Mouse (Mus musculus) lung, embryonic 14.5 days (tissue): ENCODE results near the gene Cish. TPM values are rescaled to one million over a fixed set of nuclear protein-coding genes. Genes with fewer than 3 reads are reported as not detected.
A peak's percentile ranks its signal among the peaks of the same experiment; 100 is the strongest.

ENCODE experiments used
- ATAC-seq: fragments of 200-750 bp; cut with Nextera tagmentation; 2 replicates; pipeline ENCODE4 v1.8.0; 2017; ENCODE audit warnings: mild to moderate bottlenecking, moderate TSS enrichment, moderate library complexity; ENCODE audit not compliant: insufficient read depth
- DNase-seq: peaks from one replicate; pipeline ENCODE4 v3.0.0-alpha.2; 2015
- H3K27ac ChIP-seq: fragments of 300-500 bp; sonication (generic); 2 replicates; pipeline ENCODE4 v1.5.1; 2014; ENCODE audit warnings: low read depth, mild to moderate bottlenecking, moderate library complexity
- H3K27me3 ChIP-seq: fragments of 300-500 bp; sonication (generic); 2 replicates; pipeline ENCODE4 v1.6.1; 2014; ENCODE audit warnings: low read length, control low read depth; ENCODE audit not compliant: insufficient read depth
- H3K36me3 ChIP-seq: fragments of 300-500 bp; sonication (generic); 2 replicates; pipeline ENCODE4 v1.6.1; 2014; ENCODE audit warnings: control low read depth; ENCODE audit not compliant: insufficient read depth
- H3K4me1 ChIP-seq: fragments of 300-500 bp; sonication (generic); 2 replicates; pipeline ENCODE4 v1.6.1; 2014; ENCODE audit warnings: antibody characterized with exemption, control low read depth; ENCODE audit not compliant: insufficient read depth
- H3K4me2 ChIP-seq: fragments of 300-500 bp; sonication (generic); 2 replicates; pipeline ENCODE4 v1.6.1; 2014; ENCODE audit warnings: mild to moderate bottlenecking
- H3K4me3 ChIP-seq: fragments of 300-500 bp; sonication (generic); 2 replicates; pipeline ENCODE4 v1.5.1; 2014; ENCODE audit warnings: low read depth, low read length
- H3K9ac ChIP-seq: fragments of 300-500 bp; sonication (generic); 2 replicates; pipeline ENCODE4 v1.6.1; 2014
- H3K9me3 ChIP-seq: fragments of 300-500 bp; sonication (generic); 2 replicates; pipeline ENCODE4 v1.6.1; 2016; ENCODE audit warnings: low read depth, low read length, control low read depth
- CTCF ChIP-seq: IDR thresholded peaks from 2 replicates; pipeline ENCODE4 v1.5.1; 2016; ENCODE audit warnings: antibody characterized with exemption, low read depth
- WGBS: fragments of 180-500 bp; shearing (Covaris S2); extraction: QIAGEN DNeasy Blood & Tissue Kit; methylation state at CpG from one replicate; pipeline ENCODE4 v1.1.7; 2014; 5-methylcytosine and 5-hydroxymethylcytosine counted together
- polyA plus RNA-seq: library from polyadenylated mRNA; unstranded; fragments of >200 nt; fragmentation: Nextera tagmentation; extraction: Ambion mirVana; gene quantifications from 2 replicates; pipeline ENCODE4 v1.2.1, GENCODE M21; 2014

Cish gene
- polyA plus RNA-seq, 1 experiment from 2014 or later, result 8.5 TPM

- H3K27ac ChIP-seq, result no peak overlapping the region
- peak; percentile 91 for DNase-seq
- H3K36me3 ChIP-seq, result no peaks in the 10 kb centered on the region
- no peaks in the 10 kb centered on the region for H3K27me3 ChIP-seq
- TF ChIP-seq CTCF, result peak; percentile 91
- H3K9ac ChIP-seq, result no peak overlapping the region
- H3K9me3 ChIP-seq, result no peaks in the 10 kb centered on the region
- no peak overlapping the region for H3K4me2 ChIP-seq
- WGBS, result 1% methylated on average over 6 of the region's 6 CpGs
- no peak overlapping the region for H3K4me3 ChIP-seq
- peaks cover 12% of the 10 kb centered on the region; the same call in 1 of the 2 replicates for H3K4me1 ChIP-seq
- no peak for ATAC-seq
Observed at GRCm38 (mm10) chr9:107294249-107294648, 1.6 kb upstream of the Cish start.

GRCm38 (mm10) chr9:107295616-107296015 lies 210 bp upstream of the Cish start:
- Histone ChIP-seq H3K4me1 (peaks cover 12% of the 10 kb centered on the region; the same call in 1 of the 2 replicates), H3K4me2 (peak overlapping the region; percentile 98), H3K4me3 (peak overlapping the region; percentile 62), H3K9me3 (no peaks in the 10 kb centered on the region), H3K27ac (peak overlapping the region; percentile 71; the same call in 1 of the 2 replicates), H3K27me3 (no peaks in the 10 kb centered on the region), H3K9ac (no peak overlapping the region), H3K36me3 (peaks cover 7% of the 10 kb centered on the region; the same call in 1 of the 2 replicates)
- no peak for ATAC-seq
- no peak for TF ChIP-seq CTCF
- 35% methylated on average over 4 of the region's 4 CpGs for WGBS
- no peak for DNase-seq

DNA sequence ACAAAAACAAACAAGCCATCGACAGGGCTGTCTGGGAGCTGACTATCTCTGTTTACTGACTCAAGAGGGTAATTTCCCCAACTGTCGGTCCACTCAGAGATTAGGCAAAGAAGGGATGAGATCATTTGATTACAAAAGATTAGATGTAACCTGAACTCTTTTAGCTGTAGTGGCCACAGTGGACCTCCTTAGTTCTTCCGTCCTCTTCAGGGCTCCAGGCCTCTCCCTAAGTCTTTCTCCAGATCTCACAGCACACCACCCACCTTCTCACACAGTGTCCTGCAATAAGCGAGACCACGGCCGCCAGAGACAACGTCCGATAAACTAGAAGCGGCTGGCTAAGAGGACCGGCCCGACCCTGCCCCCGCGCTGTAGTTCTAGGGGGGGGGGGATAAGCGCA lies 215 bp downstream of the Cish start:
- H3K36me3 ChIP-seq, result peaks cover 12% of the 10 kb centered on the region
- no peaks in the 10 kb centered on the region for H3K27me3 ChIP-seq
- ATAC-seq, result peak; percentile 50
- peak overlapping the region; percentile 71 for H3K27ac ChIP-seq
- H3K4me3 ChIP-seq, result peak overlapping the region; percentile 62
- no peaks in the 10 kb centered on the region for H3K9me3 ChIP-seq
- TF ChIP-seq CTCF, result no peak
- H3K9ac ChIP-seq, result peak overlapping the region; percentile 46; the same call in 1 of the 2 replicates
- H3K4me2 ChIP-seq, result peak overlapping the region; percentile 98
- DNase-seq, result no peak
- H3K4me1 ChIP-seq, result peaks cover 12% of the 10 kb centered on the region; the same call in 1 of the 2 replicates
- under 1% methylated on average over 13 of the region's 14 CpGs for WGBS

DNA sequence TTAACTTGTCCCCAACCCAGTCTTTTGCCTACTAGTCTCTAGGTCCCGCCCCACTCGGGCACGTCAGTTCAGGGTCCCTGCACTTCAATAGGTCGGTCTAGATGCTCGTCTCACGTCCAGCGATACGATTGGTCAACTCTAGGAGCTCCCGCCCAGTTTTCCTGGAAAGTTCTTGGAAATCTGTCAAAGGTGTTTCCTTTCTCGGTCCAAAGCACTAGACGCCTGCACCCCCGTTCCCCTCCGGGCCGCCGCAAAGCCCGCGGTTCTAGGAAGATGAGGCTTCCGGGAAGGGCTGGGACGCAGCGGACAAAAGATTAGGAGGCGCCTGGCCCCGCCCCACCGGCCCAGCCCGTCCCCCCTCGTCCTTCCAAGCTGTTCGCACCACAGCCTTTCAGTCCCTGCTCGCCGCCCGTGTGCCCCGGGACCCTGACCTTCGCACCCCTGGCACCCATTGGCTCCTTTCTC lies 707 bp downstream of the Cish start:
- peaks cover 12% of the 10 kb centered on the region; the same call in 1 of the 2 replicates for H3K4me1 ChIP-seq
- under 1% methylated on average over 31 of the region's 31 CpGs for WGBS
- H3K9ac ChIP-seq, result peak overlapping the region; percentile 70
- TF ChIP-seq CTCF, result no peak
- no peaks in the 10 kb centered on the region for H3K9me3 ChIP-seq
- H3K4me2 ChIP-seq, result peak overlapping the region; percentile 98
- H3K27me3 ChIP-seq, result no peaks in the 10 kb centered on the region
- peaks cover 17% of the 10 kb centered on the region for H3K36me3 ChIP-seq
- H3K4me3 ChIP-seq, result peak overlapping the region; percentile 62
- H3K27ac ChIP-seq, result peak overlapping the region; percentile 71
- DNase-seq, result peak; percentile 98
- peak; percentile 98 for ATAC-seq

DNA sequence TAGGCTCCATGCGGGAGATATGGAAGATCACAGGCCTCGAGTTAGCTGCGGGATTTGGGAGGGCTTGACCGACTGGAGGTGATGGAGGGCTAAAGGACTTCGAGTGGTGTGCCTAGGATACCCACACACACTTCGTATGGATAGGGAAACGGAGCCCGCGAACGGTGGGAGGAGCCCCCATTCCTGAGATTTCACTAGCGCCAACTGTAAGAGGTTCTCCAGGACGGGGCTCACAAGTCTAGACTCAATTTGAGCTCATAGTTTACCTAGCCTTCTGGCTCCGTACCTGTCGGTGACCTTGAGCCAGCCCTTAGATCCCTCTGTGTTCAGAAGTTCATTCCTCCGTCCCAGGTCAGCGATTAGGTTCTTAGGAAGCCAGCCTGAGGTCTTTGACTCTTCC lies 1.2 kb downstream of the Cish start:
- DNase-seq, result peak; percentile 43
- ATAC-seq, result peak; percentile 14
- no peaks in the 10 kb centered on the region for H3K27me3 ChIP-seq
- peaks cover 12% of the 10 kb centered on the region; the same call in 1 of the 2 replicates for H3K4me1 ChIP-seq
- peak overlapping the region; percentile 62 for H3K4me3 ChIP-seq
- H3K27ac ChIP-seq, result peak overlapping the region; percentile 58
- peak overlapping the region; percentile 70 for H3K9ac ChIP-seq
- TF ChIP-seq CTCF, result no peak
- H3K36me3 ChIP-seq, result peaks cover 22% of the 10 kb centered on the region
- H3K9me3 ChIP-seq, result no peaks in the 10 kb centered on the region
- H3K4me2 ChIP-seq, result peak overlapping the region; percentile 98
- 3% methylated on average over 16 of the region's 16 CpGs for WGBS

- H3K4me3 ChIP-seq, result peak overlapping the region; percentile 62
- H3K9ac ChIP-seq, result peak overlapping the region; percentile 70
- TF ChIP-seq CTCF, result no peak
- peak overlapping the region; percentile 9; the same call in 1 of the 2 replicates for H3K27ac ChIP-seq
- H3K27me3 ChIP-seq, result no peaks in the 10 kb centered on the region
- 69% methylated on average over 4 of the region's 4 CpGs for WGBS
- DNase-seq, result no peak
- H3K36me3 ChIP-seq, result peaks cover 23% of the 10 kb centered on the region
- no peaks in the 10 kb centered on the region for H3K9me3 ChIP-seq
- H3K4me1 ChIP-seq, result peaks cover 12% of the 10 kb centered on the region; the same call in 1 of the 2 replicates
- H3K4me2 ChIP-seq, result peak overlapping the region; percentile 98
- no peak for ATAC-seq
Observed at GRCm38 (mm10) chr9:107297658-107298057, 1.8 kb downstream of the Cish start.

GRCm38 (mm10) chr9:107298059-107298780 lies 2.4 kb downstream of the Cish start:
- Histone ChIP-seq H3K27me3 (no peaks in the 10 kb centered on the region), H3K4me3 (peak overlapping the region; percentile 62), H3K27ac (peak overlapping the region; percentile 9; the same call in 1 of the 2 replicates), H3K4me2 (peak overlapping the region; percentile 98), H3K9ac (no peak overlapping the region), H3K4me1 (peaks cover 12% of the 10 kb centered on the region; the same call in 1 of the 2 replicates), H3K9me3 (no peaks in the 10 kb centered on the region), H3K36me3 (peaks cover 23% of the 10 kb centered on the region)
- WGBS, result 68% methylated on average over 8 of the region's 8 CpGs
- ATAC-seq (no peak), DNase-seq (no peak)
- TF ChIP-seq CTCF, result no peak
